Mouse (Mus musculus) urinary bladder, postnatal 25 days (tissue): ENCODE data around the gene Slc25a45.

Experiments
- DNase-seq: peaks from one replicate; pipeline ENCODE4 v3.0.0; 2022; ENCODE audit warnings: low spot score

The Slc25a45 gene

GRCm38 (mm10) chr19:5877618-5878361 is at the start of gene Slc25a45:
Gene Slc25a45, plus strand, starts transcription at chr19:5877808.
- DNase-seq = peak; percentile 63

- no peak for DNase-seq
Observed at GRCm38 (mm10) chr19:5828155-5828554, 49.5 kb upstream of the Slc25a45 start.

GRCm38 (mm10) chr19:5828905-5829304 is 48.7 kb upstream of the Slc25a45 start:
- DNase-seq = no peak

- no peak for DNase-seq
Observed at GRCm38 (mm10) chr19:5829958-5830615, 47.5 kb upstream of the Slc25a45 start.

- DNase-seq = no peak
Observed at GRCm38 (mm10) chr19:5830776-5831175, 46.8 kb upstream of the Slc25a45 start.

GRCm38 (mm10) chr19:5831224-5831957 is 46.2 kb upstream of the Slc25a45 start:
- no peak for DNase-seq

- DNase-seq = no peak
Observed at GRCm38 (mm10) chr19:5831958-5832320, 45.7 kb upstream of the Slc25a45 start.

GRCm38 (mm10) chr19:5832326-5832725 is 45.3 kb upstream of the Slc25a45 start:
- no peak for DNase-seq

GRCm38 (mm10) chr19:5833287-5834100 is 44.1 kb upstream of the Slc25a45 start:
- no peak for DNase-seq

- DNase-seq = no peak
Observed at GRCm38 (mm10) chr19:5834260-5834925, 43.2 kb upstream of the Slc25a45 start.

GRCm38 (mm10) chr19:5835054-5835921 is 42.3 kb upstream of the Slc25a45 start:
- no peak for DNase-seq

- DNase-seq = no peak
Observed at GRCm38 (mm10) chr19:5835922-5836430, 41.6 kb upstream of the Slc25a45 start.

- DNase-seq = no peak
Observed at GRCm38 (mm10) chr19:5836941-5837572, 40.6 kb upstream of the Slc25a45 start.

GRCm38 (mm10) chr19:5837606-5838005 is 40.0 kb upstream of the Slc25a45 start:
- DNase-seq = no peak

- no peak for DNase-seq
Observed at GRCm38 (mm10) chr19:5838136-5838891, 39.3 kb upstream of the Slc25a45 start.

- DNase-seq = no peak
Observed at GRCm38 (mm10) chr19:5838892-5839165, 38.8 kb upstream of the Slc25a45 start.

GRCm38 (mm10) chr19:5839317-5840085 is 38.1 kb upstream of the Slc25a45 start:
- no peak for DNase-seq

GRCm38 (mm10) chr19:5840086-5840889 is 37.3 kb upstream of the Slc25a45 start:
- DNase-seq = no peak
